Mouse (Mus musculus) thymus, postnatal 36 days (tissue): ENCODE data around the gene Mroh2a.
A peak's percentile ranks its signal among the peaks of the same experiment; 100 is the strongest.

Experiments used
- DNase-seq, 2 experiments: peaks; one replicate each; pipeline ENCODE4 v3.0.0; 2022; ENCODE audit warnings: mixed read lengths in 2 of 2

The Mroh2a gene

DNA sequence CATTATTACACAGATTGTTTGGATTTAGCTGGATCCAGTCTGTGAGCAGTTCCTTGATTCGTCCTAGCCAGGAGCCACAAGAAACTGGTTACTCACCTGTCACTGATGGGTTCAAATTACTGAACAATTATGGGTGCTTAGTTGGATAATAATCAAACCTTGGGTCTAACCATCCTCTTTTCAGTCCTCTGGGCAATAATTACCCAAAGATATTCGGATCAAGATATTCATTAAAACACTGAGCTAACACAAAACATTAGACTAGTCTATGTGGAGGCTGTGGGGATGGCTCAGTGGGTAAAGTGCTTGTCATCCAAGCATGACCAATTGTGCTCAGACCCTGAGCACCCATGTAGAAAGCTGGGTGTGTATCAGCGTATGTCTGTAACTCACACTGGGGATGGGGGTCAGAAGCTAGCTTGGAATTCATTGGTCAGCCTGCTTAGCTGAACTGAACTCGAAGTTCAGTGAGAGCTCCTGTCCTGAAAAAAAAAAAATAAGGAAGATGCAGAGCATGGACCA is 9.2 kb downstream of the Mroh2a start:
- DNase-seq: no peak

DNA sequence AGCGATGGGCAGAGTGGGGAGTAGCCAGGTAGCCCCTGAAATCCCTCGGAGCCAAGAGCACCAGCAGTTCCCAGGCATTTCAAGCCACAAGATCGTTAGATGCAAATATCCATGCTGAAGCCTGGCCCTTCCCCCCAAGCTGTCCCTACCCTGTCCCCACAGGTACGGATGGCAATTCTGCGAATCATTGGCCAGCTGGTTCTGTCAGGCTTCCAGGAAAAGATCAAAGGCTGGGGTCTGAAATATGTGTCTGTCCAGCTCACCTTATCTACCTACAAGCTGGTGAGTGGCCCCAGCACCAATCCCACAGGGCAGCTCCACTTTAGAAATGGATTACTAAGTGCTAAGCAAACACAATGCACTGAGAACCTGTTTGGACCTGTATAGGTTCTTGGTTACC is 10.5 kb downstream of the Mroh2a start:
- peak in 1 of 2 experiments; percentile 16 for DNase-seq

DNA sequence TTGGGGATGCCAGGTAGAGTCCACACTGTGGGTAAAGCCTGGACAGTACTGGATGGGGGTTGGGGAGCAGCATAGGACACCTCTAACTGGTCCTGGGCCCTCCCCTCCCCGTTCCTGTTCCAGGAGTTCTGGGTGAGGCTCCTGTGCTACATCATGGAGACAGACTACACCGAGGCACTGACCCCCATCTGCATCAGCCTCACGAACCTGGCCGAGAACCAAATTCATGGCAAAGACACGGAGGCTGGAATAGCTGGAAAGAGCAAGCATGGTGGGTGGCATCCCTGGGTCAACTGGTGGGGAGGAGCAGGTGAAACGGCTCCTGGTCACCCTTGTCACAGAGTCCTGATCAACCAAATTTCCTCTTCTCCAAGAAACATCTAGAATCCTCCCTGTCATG is 12.0 kb downstream of the Mroh2a start:
- DNase-seq: no peak

DNA sequence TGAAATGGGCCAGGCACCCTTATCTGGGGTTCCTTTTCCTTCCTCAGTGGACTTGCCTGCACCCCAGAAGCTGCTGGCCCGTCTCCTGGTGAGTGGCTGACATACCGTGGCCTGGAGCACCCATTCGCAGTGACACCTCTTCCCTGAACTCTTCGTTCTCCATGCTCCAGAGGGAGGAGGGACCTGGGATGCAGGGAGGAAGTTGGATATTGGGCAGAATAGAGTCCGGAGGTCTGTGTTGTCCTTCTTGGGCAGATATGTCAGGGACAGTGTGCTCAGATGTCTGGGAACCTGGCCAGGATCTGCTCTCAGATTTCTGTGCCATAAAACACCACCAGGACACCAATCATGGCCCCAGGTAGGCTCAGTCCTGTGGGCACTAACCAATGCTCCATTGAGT is 13.3 kb downstream of the Mroh2a start:
- no peak for DNase-seq

DNA sequence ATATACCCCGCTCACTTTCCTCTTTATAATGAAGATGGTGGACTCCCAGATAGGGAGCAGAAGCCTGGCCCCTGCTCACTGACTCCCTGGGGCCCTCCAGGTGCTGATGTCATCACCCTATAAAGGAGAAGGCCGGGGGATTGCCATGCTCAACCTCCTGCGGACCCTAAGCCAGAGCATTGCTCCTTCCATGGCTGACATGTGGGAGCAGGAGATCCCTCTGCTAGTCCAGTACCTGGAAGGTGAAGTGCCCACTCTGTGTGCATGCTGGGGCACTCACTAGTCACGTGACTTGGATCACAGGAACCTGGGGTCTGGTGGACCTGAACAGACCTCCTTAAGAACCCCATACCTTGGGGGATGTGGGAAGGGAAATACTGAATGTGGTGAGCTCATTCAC is 13.8 kb downstream of the Mroh2a start:
- no peak for DNase-seq

DNA sequence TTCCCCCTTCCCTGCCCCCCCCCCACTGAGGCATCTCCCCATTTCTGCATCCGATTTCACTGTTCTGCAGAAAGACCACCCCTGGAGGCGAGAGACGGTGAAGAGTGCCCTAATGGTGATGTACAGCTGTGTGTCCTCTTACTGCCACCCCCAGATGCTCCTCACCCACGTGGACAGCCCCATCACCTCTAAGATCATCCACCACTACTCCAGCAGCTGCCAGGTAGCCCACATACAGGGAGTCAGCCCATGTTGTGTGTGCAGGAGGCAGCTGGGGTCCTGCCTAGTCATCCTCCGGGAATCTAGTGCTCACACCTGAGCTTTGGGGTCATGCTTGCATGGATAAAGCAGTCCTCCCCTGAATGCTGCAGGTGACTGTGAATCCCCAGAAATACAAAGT is 17.1 kb downstream of the Mroh2a start:
- peak in 1 of 2 experiments; percentile 19 for DNase-seq

DNA sequence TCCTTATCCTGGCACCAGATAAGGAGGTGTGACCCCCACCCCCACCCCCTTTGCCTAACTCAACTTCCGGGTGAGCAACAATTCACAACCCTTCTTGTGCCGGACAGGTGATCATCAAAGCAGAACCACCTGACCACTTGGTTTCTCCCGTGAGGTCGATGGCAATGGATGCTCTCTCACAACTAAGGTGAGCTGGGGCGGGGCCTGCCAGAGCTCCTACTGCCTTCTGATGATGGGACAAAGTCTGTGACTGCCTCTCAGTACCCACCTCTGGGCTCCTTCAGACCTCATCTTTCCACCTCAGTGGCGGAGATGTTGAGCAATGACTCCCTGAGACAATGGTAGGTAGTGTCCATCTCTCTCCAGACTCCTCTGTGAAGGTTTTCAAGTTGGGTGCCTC is 19.1 kb downstream of the Mroh2a start:
- DNase-seq: no peak

DNA sequence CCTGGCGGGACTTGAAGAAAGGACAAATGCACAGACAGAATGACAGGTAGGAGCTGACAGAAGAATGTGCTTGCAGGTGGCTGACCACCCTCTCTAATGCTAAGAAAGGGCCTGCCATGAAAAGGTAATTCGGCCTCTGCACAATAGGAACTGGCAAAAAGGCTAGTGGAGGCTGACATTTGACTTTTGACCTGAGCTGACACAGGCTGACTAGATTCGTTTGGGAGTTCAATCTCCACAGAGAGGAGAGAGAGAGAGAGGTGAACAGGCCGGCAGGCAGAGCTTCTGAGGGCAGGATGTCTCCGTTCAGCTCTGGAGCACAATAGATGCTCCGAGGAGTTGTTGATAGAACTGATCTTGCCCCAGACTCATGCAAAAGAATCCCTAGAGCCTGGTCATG is 19.6 kb downstream of the Mroh2a start:
- DNase-seq: no peak

DNA sequence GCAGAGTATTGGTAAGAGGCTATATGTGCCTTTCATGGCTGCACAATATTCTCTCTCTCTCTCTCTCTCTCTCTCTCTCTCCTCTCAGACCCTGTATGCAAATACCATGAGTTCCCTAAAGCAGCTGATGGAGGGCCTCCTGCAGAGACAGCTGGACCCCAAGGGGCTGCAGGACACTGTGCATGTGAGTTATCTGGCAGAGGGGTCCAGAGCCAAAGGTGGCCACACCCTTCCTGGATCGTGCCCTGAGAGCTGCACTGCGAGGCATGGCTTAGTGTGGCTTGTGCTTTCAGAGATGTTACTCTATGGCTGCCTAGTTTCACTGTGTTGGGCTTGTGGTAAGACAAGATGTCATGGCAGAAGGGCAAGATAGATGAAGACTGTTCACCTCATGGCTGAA is 20.9 kb downstream of the Mroh2a start:
- DNase-seq: no peak

DNA sequence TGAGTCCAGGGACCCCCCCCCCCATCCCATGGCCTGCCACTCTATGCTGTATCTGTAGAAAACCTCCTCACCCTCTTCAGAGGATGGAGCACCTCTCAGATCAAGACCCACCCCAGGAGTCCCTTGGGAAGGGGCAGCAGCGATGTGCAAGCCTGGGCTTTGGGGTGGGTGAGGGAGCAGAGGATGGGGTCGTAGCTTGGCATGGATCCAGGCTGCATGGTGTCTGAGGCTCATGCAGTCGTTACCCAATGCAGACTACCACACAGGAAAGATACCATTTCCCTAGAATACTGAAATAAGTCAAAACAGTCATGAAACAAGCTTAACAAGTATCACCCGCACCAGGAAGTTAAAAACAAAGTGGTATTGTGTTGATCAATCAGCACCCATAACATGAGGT is 21.9 kb downstream of the Mroh2a start:
- DNase-seq: no peak

DNA sequence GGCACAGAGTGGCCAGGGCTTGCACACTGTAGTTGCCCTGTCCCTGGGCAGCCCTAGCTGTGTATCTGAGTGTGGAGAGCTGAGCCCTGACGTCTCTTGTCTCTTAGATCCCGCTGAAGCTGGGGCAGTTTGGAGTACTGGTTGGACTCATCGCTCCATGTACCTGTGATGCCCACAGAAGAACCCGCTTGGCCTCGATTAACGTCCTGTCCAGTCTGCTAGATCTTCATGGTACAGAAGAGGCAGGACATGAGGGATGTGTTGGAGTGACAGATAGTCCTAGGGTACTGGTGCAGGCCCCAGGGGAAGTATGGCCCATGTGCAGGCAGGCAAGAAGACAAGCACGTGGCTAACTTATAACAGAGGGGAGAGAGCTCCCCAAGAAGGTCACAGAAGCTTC is 22.8 kb downstream of the Mroh2a start:
- no peak for DNase-seq

DNA sequence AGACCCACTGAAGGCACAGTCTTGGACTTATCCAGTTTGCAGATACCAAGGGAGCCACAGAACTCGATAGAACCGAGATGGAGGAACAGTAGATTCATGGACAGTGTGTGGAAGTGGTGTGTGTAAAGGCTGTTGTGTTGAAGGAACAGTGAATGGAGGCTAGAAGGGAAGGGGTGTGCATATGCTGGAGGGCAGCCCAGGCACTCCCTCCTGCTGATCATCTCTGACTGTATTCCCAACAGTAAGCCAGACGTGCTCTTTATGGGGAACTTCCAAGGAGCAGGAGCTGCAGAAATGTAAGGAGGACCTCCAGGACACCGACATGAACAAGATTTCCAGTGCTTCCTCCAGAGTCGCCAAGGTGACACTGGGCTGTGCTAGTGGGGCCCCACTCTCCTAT is 23.2 kb downstream of the Mroh2a start:
- DNase-seq: no peak

DNA sequence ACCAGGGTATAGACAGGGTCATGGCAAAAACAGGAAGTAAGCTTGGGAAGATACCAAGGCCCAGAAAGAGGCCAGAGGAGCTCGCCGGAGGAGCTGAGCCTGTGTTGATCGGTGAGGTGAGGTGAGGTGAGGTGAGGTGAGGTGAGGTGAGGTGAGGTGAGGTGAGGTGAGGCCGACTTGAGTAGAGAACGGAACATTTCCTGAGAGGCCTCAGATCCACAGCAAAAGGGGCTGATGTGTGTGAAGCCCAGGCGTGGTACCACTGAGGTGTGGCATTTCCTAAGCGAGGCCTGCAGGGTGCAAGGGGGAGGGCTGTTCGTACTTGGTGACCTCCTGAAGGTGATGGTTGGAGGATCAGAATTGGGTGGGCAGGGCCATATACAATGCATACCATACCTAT is 26.3 kb downstream of the Mroh2a start:
- DNase-seq: no peak

DNA sequence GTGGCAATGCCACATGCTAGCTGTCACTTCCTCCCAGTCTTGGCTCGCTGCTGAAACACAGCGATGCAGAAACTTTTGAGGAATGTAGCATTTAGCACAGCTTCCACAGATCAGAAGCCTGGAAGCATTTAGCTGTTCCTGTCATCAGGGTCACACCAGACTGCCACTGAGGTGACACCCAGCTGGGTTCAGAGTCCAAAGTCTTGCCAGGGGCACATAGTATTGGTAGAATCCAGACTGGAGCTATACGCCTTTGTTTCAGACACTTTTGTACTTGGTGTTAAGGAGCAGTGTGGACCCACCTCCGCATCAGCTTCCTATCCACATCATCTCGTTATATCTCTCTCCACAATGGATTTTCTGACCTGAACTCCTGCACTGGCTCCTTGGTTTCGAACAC is 26.8 kb downstream of the Mroh2a start:
- no peak for DNase-seq

DNA sequence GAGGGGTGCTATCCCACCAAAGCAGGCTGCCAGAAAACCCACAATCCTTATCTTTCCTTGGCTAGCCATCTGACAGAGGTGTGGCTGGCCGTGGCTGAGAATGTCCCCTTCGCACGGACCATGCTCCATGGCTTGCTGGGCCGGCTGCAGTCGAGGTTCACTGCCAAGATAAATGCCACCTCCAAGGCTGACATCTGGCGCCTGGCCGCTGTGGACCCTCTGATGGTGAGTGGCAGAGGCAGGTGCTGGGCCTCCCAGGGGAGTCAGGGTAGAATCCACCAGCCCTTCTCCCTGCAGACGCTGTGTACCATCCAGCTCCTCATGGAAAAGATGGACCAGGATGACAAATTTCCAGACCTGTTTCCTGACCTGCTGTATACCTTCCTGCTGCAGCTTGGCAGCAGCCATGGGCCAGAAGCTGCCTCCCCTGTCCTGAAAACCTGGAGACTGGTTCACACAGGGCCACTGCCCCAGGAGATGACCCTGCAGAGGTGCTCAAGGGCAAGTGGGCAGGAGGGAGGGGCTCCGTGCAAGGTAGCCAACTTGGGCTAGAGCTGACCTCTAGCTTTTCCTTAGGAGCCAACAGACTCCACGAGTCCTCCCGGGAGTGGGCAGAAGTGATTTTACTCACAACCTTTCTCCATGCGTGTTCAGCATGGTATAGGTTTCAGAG is 28.1 kb downstream of the Mroh2a start:
- no peak for DNase-seq

DNA sequence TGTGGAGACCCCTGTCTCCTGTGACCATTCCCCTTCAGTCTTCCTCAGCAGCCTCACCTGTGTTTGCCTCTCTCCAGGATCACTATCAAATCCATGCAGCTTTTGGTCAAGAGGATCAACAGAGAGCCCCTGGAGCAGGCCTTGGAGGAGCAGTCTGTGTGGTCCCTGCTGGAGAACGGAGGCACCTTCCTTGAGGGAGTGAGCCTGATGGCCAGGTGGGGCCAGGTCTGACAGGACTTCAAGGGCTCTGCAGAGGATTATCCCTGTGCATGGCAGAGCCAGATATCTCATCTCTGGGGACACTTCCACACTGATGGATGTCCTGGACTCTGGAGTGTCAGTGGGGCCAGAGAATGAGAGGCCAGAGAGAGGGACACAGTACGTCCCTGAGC is 28.7 kb downstream of the Mroh2a start:
- no peak for DNase-seq

DNA sequence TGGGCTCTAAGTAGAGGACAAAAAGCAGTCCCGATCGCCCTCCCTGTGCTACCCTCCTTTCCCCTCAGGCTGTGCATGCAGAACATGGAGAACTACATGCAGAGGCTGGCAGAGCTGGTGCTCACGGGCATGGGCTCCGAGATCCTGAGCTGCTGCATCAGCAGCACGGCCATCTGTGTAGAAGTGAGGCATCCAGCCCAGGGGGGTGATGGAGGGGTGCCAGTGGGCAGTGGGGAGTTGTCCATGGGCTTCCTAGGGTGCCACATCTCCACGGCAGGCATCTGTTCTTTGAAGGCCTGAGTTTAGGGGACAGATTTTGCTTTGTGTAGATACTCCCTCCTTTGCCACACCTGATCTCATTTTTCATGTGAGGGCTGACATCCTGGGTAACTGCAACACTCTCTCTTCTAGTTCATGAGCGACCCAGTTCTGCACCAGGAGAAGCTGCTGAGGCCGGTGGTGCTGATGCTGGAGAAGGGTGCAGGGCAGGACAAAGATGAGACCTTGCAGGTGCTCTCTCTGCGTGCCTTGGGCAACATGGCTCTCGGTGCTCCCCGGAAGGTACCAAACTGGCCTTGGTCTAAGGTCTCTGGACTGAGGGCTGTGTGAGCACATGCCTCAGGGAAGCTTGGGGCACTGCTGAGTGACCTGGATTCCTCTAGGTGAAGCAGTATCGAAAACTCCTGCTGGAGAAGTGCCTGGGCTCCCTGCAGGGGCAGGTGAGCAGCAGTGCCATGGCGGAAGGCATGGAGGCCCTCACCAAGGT is 29.4 kb downstream of the Mroh2a start:
- DNase-seq: no peak

DNA sequence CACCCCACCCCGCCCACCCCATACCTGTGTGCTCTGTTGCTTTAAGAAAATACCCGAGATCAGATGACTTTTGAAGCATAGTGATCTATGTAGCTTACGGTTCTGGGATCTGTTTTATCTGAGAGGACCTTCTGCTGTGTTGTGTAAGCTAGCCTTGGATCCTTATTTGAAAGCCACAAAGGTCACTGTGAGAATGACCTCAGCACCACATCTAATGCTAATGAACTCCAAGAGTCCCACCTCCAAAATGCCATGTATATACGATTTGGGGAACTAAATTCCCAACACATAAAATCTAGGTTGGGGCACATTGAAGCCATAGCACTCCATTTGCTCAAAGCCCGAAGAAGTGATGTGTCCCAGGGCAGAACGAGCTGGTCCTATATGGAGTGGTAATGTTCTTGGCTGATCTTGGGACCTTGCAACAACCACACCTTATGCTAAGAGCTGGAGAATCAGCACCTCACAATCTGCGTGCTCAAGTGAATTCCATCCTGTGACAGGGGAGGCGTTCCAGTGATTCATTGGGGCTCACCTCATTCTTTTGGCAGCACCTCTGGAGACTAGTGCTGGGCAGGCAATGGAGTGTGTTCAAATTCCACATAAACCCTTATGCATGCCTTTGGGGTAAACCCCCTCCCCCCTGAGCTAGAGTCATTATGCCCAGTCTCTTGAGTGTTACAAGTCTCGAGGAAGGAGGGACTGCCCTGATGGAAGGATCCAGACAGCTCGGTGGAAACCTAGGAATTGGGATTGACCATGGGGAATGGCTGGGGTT is 30.3 kb downstream of the Mroh2a start:
- no peak for DNase-seq

DNA sequence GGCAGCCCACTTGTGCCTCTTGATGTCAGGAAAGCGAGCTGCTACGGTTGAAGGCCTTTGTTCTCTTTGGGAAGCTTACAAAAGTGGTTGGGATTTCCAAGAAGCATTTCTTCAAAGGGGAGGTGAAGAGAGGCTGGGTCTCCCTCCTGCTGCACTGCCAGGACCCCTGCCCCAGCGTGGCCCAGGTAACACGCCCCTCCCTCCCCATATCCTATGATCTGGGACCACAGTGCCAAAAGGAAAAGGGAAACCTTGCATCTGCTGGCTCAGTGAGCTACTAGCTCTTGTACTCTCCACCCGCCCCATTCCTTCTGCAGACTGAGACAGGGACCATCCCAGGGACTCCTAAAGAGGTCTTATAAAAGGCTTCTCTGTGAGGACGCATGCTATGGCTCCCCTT is 30.9 kb downstream of the Mroh2a start:
- no peak for DNase-seq

DNA sequence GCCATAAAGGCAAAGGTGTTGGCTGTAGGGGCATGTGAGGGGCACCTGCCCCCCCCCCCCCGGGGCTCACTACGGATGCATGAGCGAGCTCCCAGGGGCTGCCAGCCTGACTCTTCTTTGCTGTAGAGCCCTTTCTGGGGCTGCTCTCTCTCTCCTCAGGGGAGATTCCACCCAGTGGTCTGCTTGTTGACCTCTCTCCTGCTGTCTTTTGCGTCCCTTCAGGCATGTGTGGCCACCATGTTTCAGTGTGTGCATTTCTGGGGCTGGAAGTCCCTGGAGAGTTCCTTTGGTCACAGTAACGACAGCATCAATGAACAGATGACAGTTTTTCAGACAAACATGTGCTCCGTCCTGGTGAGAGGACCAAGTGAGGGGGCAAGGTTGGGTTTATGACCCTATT is 31.6 kb downstream of the Mroh2a start:
- DNase-seq: no peak

DNA sequence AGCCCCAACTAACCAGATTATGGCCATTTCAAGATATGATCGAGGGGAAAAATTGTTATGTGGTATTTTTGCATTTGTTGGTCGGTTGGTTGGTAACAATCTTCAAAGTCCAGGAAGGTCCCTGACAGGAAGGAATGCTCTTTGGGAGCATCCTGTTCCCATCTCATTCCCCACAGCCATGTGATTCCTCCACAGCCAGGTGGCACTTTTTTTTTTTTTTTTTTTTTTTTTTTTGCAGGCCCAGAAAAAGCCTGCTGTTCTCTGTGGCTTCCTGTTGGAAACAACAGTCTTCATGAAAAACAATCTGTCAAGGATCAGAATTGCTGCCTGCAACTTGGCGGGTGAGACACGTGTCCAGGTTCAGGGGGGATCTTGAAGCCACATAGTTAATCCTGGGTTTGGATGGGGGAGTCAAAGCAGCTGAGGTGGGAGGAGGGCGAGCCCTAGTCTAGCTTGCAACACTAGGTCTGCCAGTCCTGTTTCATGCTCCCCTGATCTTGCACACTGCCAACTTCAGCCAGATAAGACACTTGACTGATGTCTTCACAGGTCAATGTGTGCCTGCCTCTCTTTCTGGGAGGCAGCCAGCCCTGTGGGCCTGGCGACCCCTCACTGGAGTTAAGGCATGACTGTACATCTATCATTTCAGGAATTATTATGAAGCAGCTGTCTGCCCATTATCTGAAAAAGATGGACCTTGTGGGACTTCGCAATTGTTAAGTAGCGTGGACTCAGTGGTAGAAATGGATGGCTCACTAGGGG is 32.3 kb downstream of the Mroh2a start:
- DNase-seq: no peak

DNA sequence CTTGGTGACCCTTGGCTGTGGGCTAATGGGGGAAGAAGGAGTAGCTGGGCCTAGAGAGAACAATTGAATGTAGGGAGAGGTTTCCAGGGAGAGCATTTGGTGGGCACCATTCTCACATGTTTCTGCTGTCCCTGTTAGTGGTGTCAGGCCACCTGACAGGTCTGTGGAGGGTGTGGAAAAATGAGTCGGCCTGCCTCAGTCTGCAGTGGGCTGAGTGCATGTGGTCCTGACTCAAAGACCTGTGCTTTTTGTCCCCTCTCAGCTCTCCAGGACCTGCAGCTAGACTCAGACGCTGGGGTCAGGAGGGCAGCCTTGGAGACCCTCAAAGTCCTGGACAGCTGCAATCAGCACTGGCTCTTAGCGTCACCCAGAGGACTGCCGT is 32.8 kb downstream of the Mroh2a start:
- DNase-seq: no peak

DNA sequence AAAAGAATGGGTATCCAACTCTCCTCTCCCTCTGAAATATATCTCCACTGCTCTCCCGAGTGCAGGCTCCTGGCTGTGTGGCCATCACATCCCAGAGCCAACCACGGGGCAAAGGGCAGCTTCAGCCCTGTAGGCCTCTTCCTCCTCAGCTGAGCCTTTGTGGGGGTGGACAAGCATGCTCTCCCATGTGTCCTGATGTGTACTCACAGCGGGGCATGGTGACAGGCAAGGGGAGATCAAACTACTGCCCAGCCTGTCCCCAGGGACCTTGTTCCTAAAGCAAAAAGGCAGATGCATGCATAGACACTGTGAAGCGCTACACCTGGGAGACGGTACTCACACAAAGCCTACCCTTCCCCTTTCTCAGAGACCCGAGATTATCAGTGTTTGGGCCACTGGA is 33.3 kb downstream of the Mroh2a start:
- DNase-seq: no peak
